Mouse (Mus musculus) forebrain, embryonic 11.5 days (tissue): Measurements from ENCODE around the gene Tnnc2. TPM values are rescaled to one million over a fixed set of nuclear protein-coding genes. Genes with fewer than 3 reads are reported as not detected.

Experiments
- ATAC-seq: fragments of 200-750 bp; cut with Nextera tagmentation; replicated peaks from 2 replicates; pipeline ENCODE4 v1.8.0; 2017; ENCODE audit warnings: moderate TSS enrichment; ENCODE audit not compliant: low FRiP score
- DNase-seq: peaks from one replicate; pipeline ENCODE4 v3.0.0-alpha.2; 2017; ENCODE audit warnings: low spot score
- H3K27ac ChIP-seq: fragments of 300-500 bp; sonication (generic); 2 replicates; pipeline ENCODE4 v1.5.1; 2014; ENCODE audit warnings: low read depth, low read length
- H3K27me3 ChIP-seq: fragments of 300-500 bp; sonication (generic); 2 replicates; pipeline ENCODE4 v1.6.1; 2014; ENCODE audit warnings: mild to moderate bottlenecking, low read length, mixed read lengths; ENCODE audit not compliant: control insufficient read depth, insufficient read depth
- H3K36me3 ChIP-seq: fragments of 300-500 bp; sonication (generic); 2 replicates; pipeline ENCODE4 v1.6.1; 2014; ENCODE audit warnings: mild to moderate bottlenecking, low read length, moderate library complexity, mixed read lengths; ENCODE audit not compliant: control insufficient read depth, insufficient read depth
- H3K4me1 ChIP-seq: fragments of 300-500 bp; sonication (generic); replicated peaks from 2 replicates; pipeline ENCODE4 v1.6.1; 2014; ENCODE audit warnings: low read length, mixed read lengths; ENCODE audit not compliant: control insufficient read depth, insufficient read depth
- H3K4me2 ChIP-seq: fragments of 300-500 bp; sonication (generic); 2 replicates; pipeline ENCODE4 v1.6.1; 2014; ENCODE audit warnings: low read depth, mild to moderate bottlenecking, low read length, moderate library complexity, mixed read lengths; ENCODE audit not compliant: severe bottlenecking
- H3K4me3 ChIP-seq: fragments of 300-500 bp; sonication (generic); 2 replicates; pipeline ENCODE4 v1.5.1; 2014; ENCODE audit warnings: low read depth, low read length
- H3K9ac ChIP-seq: fragments of 300-500 bp; sonication (generic); 2 replicates; pipeline ENCODE4 v1.6.1; 2014; ENCODE audit warnings: low read length
- H3K9me3 ChIP-seq: fragments of 300-500 bp; sonication (generic); 2 replicates; pipeline ENCODE4 v1.6.1; 2016; ENCODE audit warnings: low read length, mixed read lengths; ENCODE audit not compliant: control insufficient read depth
- WGBS: fragments of 180-500 bp; shearing (Covaris S2); extraction: QIAGEN DNeasy Blood & Tissue Kit; methylation state at CpG from one replicate; pipeline ENCODE4 v1.1.7; 2014; 5-methylcytosine and 5-hydroxymethylcytosine counted together
- polyA plus RNA-seq: library from polyadenylated mRNA; unstranded; fragments of >200 nt; fragmentation: Nextera tagmentation; extraction: Ambion mirVana; gene quantifications from 2 replicates; pipeline ENCODE4 v1.2.1, GENCODE M21; 2014

Tnnc2 gene
- polyA plus RNA-seq, 1 experiment from 2014 or later: not detected

GRCm38 (mm10) chr2:164776130-164776529 is 3.6 kb downstream of the Tnnc2 start:
- DNase-seq (no peak), ATAC-seq (no peak)
- Histone ChIP-seq H3K4me3 (no peak overlapping the region), H3K27ac (no peak overlapping the region), H3K4me1 (peaks cover 10% of the 10 kb centered on the region), H3K4me2 (no peak overlapping the region), H3K9ac (no peak overlapping the region), H3K36me3 (peaks cover 9% of the 10 kb centered on the region), H3K9me3 (no peaks in the 10 kb centered on the region), H3K27me3 (no peaks in the 10 kb centered on the region)
- WGBS: 91% methylated on average over 6 of the region's 6 CpGs

GRCm38 (mm10) chr2:164773989-164774364 is 5.8 kb downstream of the Tnnc2 start:
- Histone ChIP-seq H3K36me3 (peaks cover 9% of the 10 kb centered on the region), H3K27ac (no peak overlapping the region), H3K9ac (no peak overlapping the region), H3K27me3 (no peaks in the 10 kb centered on the region), H3K4me2 (no peak overlapping the region), H3K9me3 (no peaks in the 10 kb centered on the region), H3K4me1 (peaks cover 15% of the 10 kb centered on the region), H3K4me3 (no peak overlapping the region)
- ATAC-seq (no peak), DNase-seq (no peak)
- 93% methylated on average over 5 of the region's 5 CpGs for WGBS

- peaks cover 9% of the 10 kb centered on the region for H3K36me3 ChIP-seq
- H3K4me2 ChIP-seq: no peak overlapping the region
- ATAC-seq (no peak), DNase-seq (no peak)
- no peaks in the 10 kb centered on the region for H3K9me3 ChIP-seq
- H3K27ac ChIP-seq: no peak overlapping the region
- H3K9ac ChIP-seq: no peak overlapping the region
- H3K4me1 ChIP-seq: peaks cover 15% of the 10 kb centered on the region
- WGBS: 79% methylated on average over 14 of the region's 14 CpGs
- no peaks in the 10 kb centered on the region for H3K27me3 ChIP-seq
- no peak overlapping the region for H3K4me3 ChIP-seq
Measured at GRCm38 (mm10) chr2:164773229-164773988, 6.4 kb downstream of the Tnnc2 start.

GRCm38 (mm10) chr2:164771123-164771522 is 8.6 kb downstream of the Tnnc2 start:
- no peak overlapping the region for H3K27ac ChIP-seq
- peak overlapping the region; percentile 95 for H3K4me3 ChIP-seq
- peaks cover 9% of the 10 kb centered on the region for H3K36me3 ChIP-seq

GRCm38 (mm10) chr2:164770279-164770678 is 9.5 kb downstream of the Tnnc2 start:
- H3K27me3 ChIP-seq: no peaks in the 10 kb centered on the region
- DNase-seq: peak; percentile 50
- H3K4me2 ChIP-seq: peak overlapping the region; percentile 64
- H3K4me1 ChIP-seq: peaks cover 15% of the 10 kb centered on the region
- H3K27ac ChIP-seq: no peak overlapping the region
- H3K36me3 ChIP-seq: peaks cover 9% of the 10 kb centered on the region
- 6% methylated on average over 15 of the region's 15 CpGs for WGBS
- ATAC-seq: no peak
- H3K9ac ChIP-seq: peak overlapping the region; percentile 96
- no peaks in the 10 kb centered on the region for H3K9me3 ChIP-seq
- H3K4me3 ChIP-seq: peak overlapping the region; percentile 95

More at GRCm38 (mm10) chr2:164771123-164771522, 8.6 kb downstream of the Tnnc2 start:
- WGBS: 81% methylated on average over 8 of the region's 8 CpGs
- Histone ChIP-seq H3K9me3 (no peaks in the 10 kb centered on the region), H3K9ac (peak overlapping the region; percentile 96), H3K4me1 (peaks cover 15% of the 10 kb centered on the region), H3K4me2 (peak overlapping the region; percentile 64), H3K27me3 (no peaks in the 10 kb centered on the region)
- ATAC-seq (no peak), DNase-seq (peak; percentile 48)

- no peak within 1 kb of the TSS for H3K27ac ChIP-seq
- ATAC-seq (peak; percentile 99), DNase-seq (peak; percentile 98)
- peaks cover 15% of the 10 kb centered on the region for H3K4me1 ChIP-seq
- H3K4me2 ChIP-seq: peak within 1 kb of the TSS; percentile 64
- no peaks in the 10 kb centered on the region for H3K9me3 ChIP-seq
- peak within 1 kb of the TSS; percentile 96 for H3K9ac ChIP-seq
- H3K36me3 ChIP-seq: peaks cover 9% of the 10 kb centered on the region
- no peaks in the 10 kb centered on the region for H3K27me3 ChIP-seq
- 3% methylated on average over 53 of the region's 53 CpGs for WGBS
- H3K4me3 ChIP-seq: peak within 1 kb of the TSS; percentile 95
Measured at GRCm38 (mm10) chr2:164769258-164770037, 10.3 kb downstream of the Tnnc2 start, which contains the start of gene Ube2c. Ube2c (plus strand) TSS chr2:164769898.

GRCm38 (mm10) chr2:164767812-164768540 is 11.8 kb downstream of the Tnnc2 start:
- Histone ChIP-seq H3K36me3 (peaks cover 9% of the 10 kb centered on the region), H3K4me1 (peaks cover 15% of the 10 kb centered on the region), H3K4me2 (no peak overlapping the region), H3K9me3 (no peaks in the 10 kb centered on the region), H3K27me3 (no peaks in the 10 kb centered on the region), H3K27ac (no peak overlapping the region), H3K4me3 (no peak overlapping the region), H3K9ac (no peak overlapping the region)
- WGBS: 94% methylated on average over 15 of the region's 15 CpGs
- DNase-seq: peak; percentile 47
- ATAC-seq: no peak

GRCm38 (mm10) chr2:164765841-164766240 is 13.9 kb downstream of the Tnnc2 start:
- no peaks in the 10 kb centered on the region for H3K9me3 ChIP-seq
- no peak overlapping the region for H3K4me2 ChIP-seq
- DNase-seq: no peak
- peaks cover 2% of the 10 kb centered on the region for H3K4me1 ChIP-seq
- WGBS: 78% methylated on average over 3 of the region's 3 CpGs
- H3K9ac ChIP-seq: no peak overlapping the region
- no peak for ATAC-seq
- H3K4me3 ChIP-seq: no peak overlapping the region
- no peaks in the 10 kb centered on the region for H3K27me3 ChIP-seq
- no peaks in the 10 kb centered on the region; the same call in 1 of the 2 replicates for H3K36me3 ChIP-seq
- no peak overlapping the region for H3K27ac ChIP-seq
